Mouse (Mus musculus): ENCODE measurements around the gene Taf3.

DNA sequence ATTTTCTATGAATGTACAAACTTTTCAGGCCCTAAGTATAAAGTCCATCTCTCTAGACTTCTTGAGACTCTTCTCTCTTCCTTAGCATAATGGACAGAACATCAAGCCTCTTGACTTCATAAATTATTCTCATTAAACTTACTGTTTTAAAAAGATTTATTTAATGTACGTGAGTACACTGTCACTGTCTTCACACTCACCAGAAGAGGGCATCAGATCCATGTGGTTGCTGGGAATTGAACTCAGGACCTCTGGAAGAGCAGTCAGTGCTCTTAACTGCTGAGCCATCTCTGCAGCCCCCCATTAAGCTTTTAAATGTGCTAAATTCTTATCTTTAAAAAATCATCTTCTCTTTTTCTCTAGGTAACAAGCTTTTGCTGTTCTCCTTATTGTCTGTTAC lies 105.4 kb downstream of the Taf3 start:
- TF ChIP-seq CTCF (IDR thresholded peaks at IDR 0.05; ENCODE audit: low read depth, low read length) (no peak), POLR2AphosphoS5 (IDR thresholded peaks at IDR 0.05; ENCODE audit: insufficient replicate concordance, low read depth, low read length) (no peak), GATA1 (IDR thresholded peaks at IDR 0.05; ENCODE audit: borderline replicate concordance, low read length) (no peak), GATA2 (IDR thresholded peaks at IDR 0.05; ENCODE audit: borderline replicate concordance, low read depth, low read length) (no peak), TAL1 (conservative IDR thresholded peaks at IDR 0.05; ENCODE audit: low read depth, low read length) (no peak)

All from G1E (cell line).